Mouse (Mus musculus): ENCODE results near the gene Kpna2. TPM values are rescaled to one million over a fixed set of nuclear protein-coding genes. Genes with fewer than 3 reads are reported as not detected.
A peak's percentile ranks its signal among the peaks of the same experiment; 100 is the strongest.

The Kpna2 gene
- polyA plus RNA-seq, 1 experiment from 2014 or later = 250 TPM

DNA sequence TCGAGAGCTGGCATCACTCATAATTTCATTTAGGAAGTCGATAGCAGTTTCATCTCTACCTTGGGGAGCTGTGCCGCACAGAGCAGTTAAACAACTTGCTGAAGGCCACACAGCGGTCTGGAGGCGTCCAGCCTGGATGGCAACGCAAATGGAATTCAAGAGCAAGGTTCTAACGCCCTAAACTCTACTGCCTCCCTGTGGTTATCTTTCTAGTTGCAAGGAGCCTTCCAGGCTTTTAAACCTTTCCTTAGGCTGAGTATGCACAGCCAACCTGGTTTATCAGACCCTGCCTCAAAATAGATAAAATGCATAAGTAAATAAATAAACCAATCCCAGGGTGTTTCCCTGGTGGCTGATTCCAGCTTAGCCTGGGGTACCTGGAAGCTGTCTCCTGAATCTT lies 18.9 kb downstream of the Kpna2 start:
- no peak overlapping the region for H3K27ac ChIP-seq (replicated peaks)
- no peaks in the 10 kb centered on the region for H3K27me3 ChIP-seq
- H3K36me3 ChIP-seq (replicated peaks) = peaks cover 13% of the 10 kb centered on the region
- no peak overlapping the region for H3K4me2 ChIP-seq
- no peak overlapping the region for H3K9ac ChIP-seq
- H3K4me3 ChIP-seq (replicated peaks) = no peak overlapping the region
- H3K9me3 ChIP-seq (replicated peaks) = no peaks in the 10 kb centered on the region
- peaks cover 10% of the 10 kb centered on the region for H3K4me1 ChIP-seq (replicated peaks)
- no peak for ATAC-seq (ENCODE audit: insufficient read depth)
- 23% methylated on average over 7 of the region's 7 CpGs for WGBS (ENCODE audit: insufficient replicate concordance)

DNA sequence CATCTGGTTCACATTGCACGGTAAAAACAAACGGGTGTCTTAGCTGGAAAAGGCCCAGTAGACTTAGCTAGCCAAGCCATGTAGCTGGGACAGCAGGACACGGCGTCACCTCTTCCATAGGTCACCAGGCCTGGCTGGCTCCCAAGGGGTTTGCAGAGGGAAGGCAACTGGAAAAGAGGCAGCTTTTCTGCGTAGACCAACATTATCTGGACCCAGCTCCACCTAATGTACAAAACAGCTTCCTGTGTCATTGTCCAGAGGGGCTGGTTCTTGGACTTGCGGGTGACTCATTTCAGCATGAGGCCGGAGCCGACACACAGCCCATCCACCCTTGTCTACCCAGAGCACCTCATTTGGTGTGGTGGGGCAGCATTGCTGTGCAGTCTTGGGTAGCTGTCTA lies 23.1 kb downstream of the Kpna2 start:
- H3K9ac ChIP-seq = no peak overlapping the region
- no peaks in the 10 kb centered on the region for H3K27me3 ChIP-seq
- H3K4me3 ChIP-seq (replicated peaks) = no peak overlapping the region
- WGBS (ENCODE audit: insufficient replicate concordance) = 66% methylated on average over 8 of the region's 8 CpGs
- peak; percentile 47 for ATAC-seq (ENCODE audit: insufficient read depth)
- H3K9me3 ChIP-seq (replicated peaks) = no peaks in the 10 kb centered on the region
- H3K36me3 ChIP-seq (replicated peaks) = no peaks in the 10 kb centered on the region
- peak overlapping the region; percentile 66; the same call in 1 of the 2 replicates for H3K27ac ChIP-seq (replicated peaks)
- H3K4me2 ChIP-seq = no peak overlapping the region
- H3K4me1 ChIP-seq (replicated peaks) = peaks cover 13% of the 10 kb centered on the region

DNA sequence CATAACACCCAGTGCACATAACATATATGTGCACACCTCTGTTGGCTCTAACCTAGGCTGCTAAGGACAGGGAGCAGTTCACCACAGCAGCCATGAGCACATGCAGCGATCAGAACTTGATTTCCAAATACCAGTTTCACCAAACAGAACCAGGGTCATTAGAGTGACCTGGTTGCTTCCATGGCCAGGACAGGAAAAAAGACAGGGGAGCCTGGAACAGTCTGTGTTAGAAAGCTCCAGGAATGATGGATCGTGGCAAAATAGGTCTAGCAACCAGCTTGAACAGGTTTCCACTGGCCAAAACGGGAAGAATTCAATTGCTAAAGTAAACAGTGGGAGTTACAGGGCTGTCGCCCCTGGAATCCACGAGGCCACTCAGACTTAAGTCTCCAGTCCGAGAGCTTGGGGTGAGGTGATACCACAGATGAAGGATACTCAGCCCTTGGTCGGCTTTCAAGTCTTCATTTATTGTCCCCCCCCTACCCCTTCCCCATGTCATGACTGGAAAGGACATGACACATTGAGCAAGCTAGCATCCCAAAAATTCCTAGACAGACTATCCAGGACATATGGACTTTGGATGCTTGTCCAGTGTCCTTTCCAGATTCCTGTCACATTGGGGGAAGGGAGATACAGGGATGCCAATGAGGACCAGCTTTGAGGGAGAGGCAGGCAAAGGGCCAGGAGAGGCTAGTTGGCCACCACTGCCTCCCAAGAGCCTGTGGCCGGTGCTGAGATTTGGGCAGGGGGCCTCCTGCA lies 23.7 kb downstream of the Kpna2 start:
- Histone ChIP-seq H3K4me2 (no peak overlapping the region), H3K27ac (replicated peaks) (peak overlapping the region; percentile 66; the same call in 1 of the 2 replicates), H3K9ac (no peak overlapping the region), H3K27me3 (no peaks in the 10 kb centered on the region), H3K4me1 (replicated peaks) (peaks cover 13% of the 10 kb centered on the region), H3K4me3 (replicated peaks) (no peak overlapping the region), H3K36me3 (replicated peaks) (no peaks in the 10 kb centered on the region), H3K9me3 (replicated peaks) (no peaks in the 10 kb centered on the region)
- 53% methylated on average over 8 of the region's 8 CpGs for WGBS (ENCODE audit: insufficient replicate concordance)
- ATAC-seq (ENCODE audit: insufficient read depth) = peak; percentile 30; the same call in 1 of the 2 replicates

GRCm38 (mm10) chr11:106974440-106974839 lies 24.9 kb downstream of the Kpna2 start:
- H3K4me3 ChIP-seq (replicated peaks) = no peak overlapping the region
- H3K9me3 ChIP-seq (replicated peaks) = no peaks in the 10 kb centered on the region
- peaks cover 13% of the 10 kb centered on the region for H3K4me1 ChIP-seq (replicated peaks)
- ATAC-seq (ENCODE audit: insufficient read depth) = no peak
- no peak overlapping the region for H3K4me2 ChIP-seq
- H3K9ac ChIP-seq = no peak overlapping the region
- H3K27ac ChIP-seq (replicated peaks) = no peak overlapping the region
- 54% methylated on average over 2 of the region's 2 CpGs for WGBS (ENCODE audit: insufficient replicate concordance)
- H3K27me3 ChIP-seq = no peaks in the 10 kb centered on the region
- H3K36me3 ChIP-seq (replicated peaks) = no peaks in the 10 kb centered on the region

DNA sequence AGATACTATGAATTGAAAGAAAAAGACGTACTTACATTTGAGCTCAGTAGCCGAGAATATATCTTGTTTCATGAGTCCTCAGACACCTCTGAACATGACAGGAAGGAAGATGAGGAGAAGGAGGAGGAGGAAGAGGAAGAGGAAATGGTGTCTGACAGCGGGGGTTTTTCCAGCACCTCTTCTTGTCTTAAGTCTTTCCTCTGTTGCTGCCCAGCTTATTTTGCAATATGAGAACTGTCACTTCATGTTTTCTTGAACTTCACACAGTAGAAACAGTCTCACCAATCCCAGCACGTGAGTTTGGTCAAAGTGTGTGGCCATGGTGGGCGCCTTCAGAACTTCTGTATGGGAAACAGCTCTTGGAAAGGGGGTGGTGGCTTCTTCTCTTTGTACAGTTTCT lies 26.3 kb downstream of the Kpna2 start:
- no peak for ATAC-seq (ENCODE audit: insufficient read depth)
- 40% methylated on average over 5 of the region's 5 CpGs for WGBS (ENCODE audit: insufficient replicate concordance)
- Histone ChIP-seq H3K4me1 (replicated peaks) (peaks cover 13% of the 10 kb centered on the region), H3K27me3 (no peaks in the 10 kb centered on the region), H3K4me3 (replicated peaks) (no peak overlapping the region), H3K9me3 (replicated peaks) (no peaks in the 10 kb centered on the region), H3K27ac (replicated peaks) (no peak overlapping the region), H3K4me2 (no peak overlapping the region), H3K36me3 (replicated peaks) (no peaks in the 10 kb centered on the region), H3K9ac (no peak overlapping the region)

- Histone ChIP-seq H3K4me1 (replicated peaks) (no peaks in the 10 kb centered on the region), H3K36me3 (replicated peaks) (no peaks in the 10 kb centered on the region), H3K9me3 (replicated peaks) (no peaks in the 10 kb centered on the region), H3K9ac (no peak overlapping the region), H3K27ac (replicated peaks) (no peak overlapping the region), H3K4me2 (no peak overlapping the region), H3K4me3 (replicated peaks) (no peak overlapping the region), H3K27me3 (no peaks in the 10 kb centered on the region)
- 82% methylated on average over 8 of the region's 8 CpGs for WGBS (ENCODE audit: insufficient replicate concordance)
- ATAC-seq (ENCODE audit: insufficient read depth) = no peak
Observed at GRCm38 (mm10) chr11:106969798-106970197, 29.5 kb downstream of the Kpna2 start.

DNA sequence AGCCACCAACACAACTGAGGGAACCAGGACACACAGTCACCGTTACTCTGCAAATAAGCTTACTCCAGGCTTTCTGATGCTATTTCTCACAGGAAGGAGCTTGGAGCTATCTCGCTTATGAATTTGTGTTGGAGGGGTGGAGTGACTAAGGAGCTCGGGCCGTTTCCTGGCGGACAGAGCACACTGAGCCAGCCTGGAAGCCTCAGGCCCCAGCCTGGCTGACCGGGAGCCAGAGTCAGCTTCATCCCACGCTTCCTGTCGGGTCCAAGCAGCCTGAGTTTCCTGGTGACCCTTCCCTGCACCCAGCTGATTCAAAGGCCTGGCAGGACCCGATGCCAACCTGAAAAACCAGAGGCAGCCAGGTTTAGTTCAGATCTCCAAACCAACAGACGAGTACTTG lies 31.7 kb downstream of the Kpna2 start:
- Histone ChIP-seq H3K4me1 (replicated peaks) (no peaks in the 10 kb centered on the region), H3K9me3 (replicated peaks) (no peaks in the 10 kb centered on the region), H3K4me3 (replicated peaks) (no peak overlapping the region), H3K9ac (no peak overlapping the region), H3K4me2 (no peak overlapping the region), H3K27me3 (no peaks in the 10 kb centered on the region), H3K36me3 (replicated peaks) (no peaks in the 10 kb centered on the region), H3K27ac (replicated peaks) (no peak overlapping the region)
- peak; percentile 44; the same call in 1 of the 2 replicates for ATAC-seq (ENCODE audit: insufficient read depth)
- 50% methylated on average over 10 of the region's 10 CpGs for WGBS (ENCODE audit: insufficient replicate concordance)

- Histone ChIP-seq H3K4me1 (replicated peaks) (peaks cover 14% of the 10 kb centered on the region), H3K4me3 (replicated peaks) (no peak overlapping the region), H3K9ac (no peak overlapping the region), H3K27ac (replicated peaks) (no peak overlapping the region), H3K27me3 (no peaks in the 10 kb centered on the region), H3K4me2 (no peak overlapping the region), H3K36me3 (replicated peaks) (no peaks in the 10 kb centered on the region), H3K9me3 (replicated peaks) (no peaks in the 10 kb centered on the region)
- 80% methylated on average over 4 of the region's 4 CpGs for WGBS (ENCODE audit: insufficient replicate concordance)
- no peak for ATAC-seq (ENCODE audit: insufficient read depth)
Observed at GRCm38 (mm10) chr11:106965881-106966280, 33.5 kb downstream of the Kpna2 start.

DNA sequence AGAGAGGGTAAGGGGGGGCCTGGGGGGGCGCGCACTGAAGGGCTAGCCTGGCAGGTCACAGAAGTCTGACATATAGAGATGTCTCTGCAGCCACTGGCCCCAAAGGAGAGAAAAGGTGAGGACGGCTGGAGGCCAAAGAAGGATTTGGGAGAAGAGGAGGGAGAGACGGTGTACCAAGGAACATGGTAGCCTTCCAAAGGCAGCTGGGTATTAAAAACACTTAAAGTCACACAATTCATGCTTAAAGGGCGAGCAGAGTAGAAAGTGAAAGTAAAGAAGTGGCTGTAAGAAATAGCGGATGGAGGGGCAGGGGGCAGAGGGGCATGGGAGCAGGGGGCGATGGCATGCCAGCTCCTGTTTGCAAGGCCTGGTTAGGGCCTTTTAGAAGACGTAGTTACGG lies 37.0 kb downstream of the Kpna2 start:
- no peak for ATAC-seq (ENCODE audit: insufficient read depth)
- Histone ChIP-seq H3K4me2 (peak overlapping the region; percentile 18; the same call in 1 of the 2 replicates), H3K9me3 (replicated peaks) (no peaks in the 10 kb centered on the region), H3K4me1 (replicated peaks) (peaks cover 21% of the 10 kb centered on the region), H3K36me3 (replicated peaks) (no peaks in the 10 kb centered on the region), H3K4me3 (replicated peaks) (no peak overlapping the region), H3K9ac (no peak overlapping the region), H3K27ac (replicated peaks) (no peak overlapping the region), H3K27me3 (no peaks in the 10 kb centered on the region)
- 60% methylated on average over 9 of the region's 9 CpGs for WGBS (ENCODE audit: insufficient replicate concordance)

- no peak overlapping the region for H3K4me3 ChIP-seq (replicated peaks)
- no peak overlapping the region for H3K4me2 ChIP-seq
- H3K9me3 ChIP-seq (replicated peaks) = no peaks in the 10 kb centered on the region
- no peaks in the 10 kb centered on the region for H3K27me3 ChIP-seq
- WGBS (ENCODE audit: insufficient replicate concordance) = 18% methylated on average over 13 of the region's 13 CpGs
- peak; percentile 33; the same call in 1 of the 2 replicates for ATAC-seq (ENCODE audit: insufficient read depth)
- peak overlapping the region; percentile 62 for H3K27ac ChIP-seq (replicated peaks)
- H3K36me3 ChIP-seq (replicated peaks) = no peaks in the 10 kb centered on the region
- H3K4me1 ChIP-seq (replicated peaks) = peaks cover 28% of the 10 kb centered on the region
- H3K9ac ChIP-seq = no peak overlapping the region
Observed at GRCm38 (mm10) chr11:106961471-106962081, 37.8 kb downstream of the Kpna2 start.

DNA sequence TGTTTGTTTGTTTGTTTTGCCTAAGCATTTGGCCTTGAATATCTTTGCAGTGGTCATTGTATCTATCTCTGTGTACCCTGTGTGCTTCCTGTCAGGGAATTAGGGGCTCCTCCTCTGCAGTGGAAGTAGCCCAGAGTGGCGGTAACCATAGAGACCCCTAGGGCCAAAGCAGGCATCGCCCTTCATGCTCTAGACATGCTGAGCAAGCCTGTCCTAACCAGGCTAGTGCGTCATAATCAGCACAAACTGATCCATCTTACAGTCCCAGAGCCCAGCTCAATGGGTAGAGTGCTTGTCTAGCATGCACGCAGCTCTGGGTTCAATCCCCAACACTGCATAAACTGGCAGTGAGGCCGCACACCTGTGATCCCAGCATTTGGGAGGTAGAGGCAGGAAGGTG lies 40.2 kb downstream of the Kpna2 start:
- no peak for ATAC-seq (ENCODE audit: insufficient read depth)
- 63% methylated on average over 5 of the region's 5 CpGs for WGBS (ENCODE audit: insufficient replicate concordance)

More for the DNA sequence above, 40.2 kb downstream of the Kpna2 start:
- Histone ChIP-seq H3K9me3 (replicated peaks) (no peaks in the 10 kb centered on the region), H3K4me2 (no peak overlapping the region), H3K4me3 (replicated peaks) (no peak overlapping the region), H3K27me3 (no peaks in the 10 kb centered on the region), H3K27ac (replicated peaks) (no peak overlapping the region), H3K9ac (no peak overlapping the region), H3K4me1 (replicated peaks) (peaks cover 30% of the 10 kb centered on the region), H3K36me3 (replicated peaks) (no peaks in the 10 kb centered on the region)

Data from liver, embryonic 15.5 days (tissue).